Mouse (Mus musculus) G1E (cell line): ENCODE data around the gene Tbc1d10b.

Experiments used
- CTCF ChIP-seq: IDR thresholded peaks from 2 replicates; pipeline ENCODE4 v1.5.1; 2012; ENCODE audit warnings: low read depth, low read length, inconsistent platforms, mixed read lengths
- POLR2AphosphoS5 ChIP-seq: IDR thresholded peaks from 2 replicates; pipeline ENCODE4 v1.6.1; 2012; ENCODE audit warnings: low read depth, low read length, inconsistent platforms; ENCODE audit not compliant: insufficient replicate concordance
- TAL1 ChIP-seq: conservative IDR thresholded peaks from 2 replicates; pipeline ENCODE4 v1.6.1; 2012; ENCODE audit warnings: low read depth, low read length, inconsistent platforms, mixed read lengths

- no peak for TF ChIP-seq CTCF
- no peak for TF ChIP-seq TAL1
- no peak for TF ChIP-seq POLR2AphosphoS5
Observed at GRCm38 (mm10) chr7:127243870-127244657, 35.8 kb upstream of the Tbc1d10b start, which contains the start of gene Zfp771.
